Mouse (Mus musculus) liver, embryonic 12.5 days (tissue): ENCODE data around the gene Ltbp1. TPM values are rescaled to one million over a fixed set of nuclear protein-coding genes. Genes with fewer than 3 reads are reported as not detected.
"Not testable (repeated sequence)": the region's sequence is repeated elsewhere in the genome, so short reads cannot be mapped to it uniquely, and the experiment has no call there.

Experiments
- ATAC-seq: fragments of 200-750 bp; cut with Nextera tagmentation; 2 replicates; pipeline ENCODE4 v1.8.0; 2017; ENCODE audit warnings: moderate number of reproducible peaks, mild to moderate bottlenecking, moderate library complexity
- H3K27ac ChIP-seq: fragments of 300-500 bp; sonication (generic); 2 replicates; pipeline ENCODE4 v1.5.1; 2016; ENCODE audit warnings: mild to moderate bottlenecking
- H3K27me3 ChIP-seq: fragments of 300-500 bp; sonication (generic); replicated peaks from 2 replicates; pipeline ENCODE4 v1.6.1; 2016; ENCODE audit warnings: mild to moderate bottlenecking, moderate library complexity
- H3K36me3 ChIP-seq: fragments of 300-500 bp; sonication (generic); 2 replicates; pipeline ENCODE4 v1.6.1; 2016; ENCODE audit warnings: mild to moderate bottlenecking, moderate library complexity
- H3K4me1 ChIP-seq: fragments of 300-500 bp; sonication (generic); 2 replicates; pipeline ENCODE4 v1.6.1; 2016
- H3K4me2 ChIP-seq: fragments of 300-500 bp; sonication (generic); 2 replicates; pipeline ENCODE4 v1.6.1; 2016; ENCODE audit warnings: mild to moderate bottlenecking, moderate library complexity
- H3K4me3 ChIP-seq: fragments of 300-500 bp; sonication (generic); 2 replicates; pipeline ENCODE4 v1.5.1; 2016; ENCODE audit warnings: mild to moderate bottlenecking, moderate library complexity
- H3K9ac ChIP-seq: fragments of 300-500 bp; sonication (generic); 2 replicates; pipeline ENCODE4 v1.6.1; 2016; ENCODE audit warnings: mild to moderate bottlenecking, moderate library complexity
- H3K9me3 ChIP-seq: fragments of 300-500 bp; sonication (generic); replicated peaks from 2 replicates; pipeline ENCODE4 v1.6.1; 2016; ENCODE audit warnings: mild to moderate bottlenecking, moderate library complexity
- WGBS: fragments of 180-500 bp; shearing (Covaris S2); methylation state at CpG from one replicate; pipeline ENCODE4 v1.1.7; 2016; ENCODE audit not compliant: insufficient replicate concordance; 5-methylcytosine and 5-hydroxymethylcytosine counted together
- polyA plus RNA-seq: library from polyadenylated mRNA; unstranded; fragments of >200 nt; fragmentation: Nextera tagmentation; extraction: Ambion mirVana; gene quantifications from 2 replicates; pipeline ENCODE4 v1.2.1, GENCODE M21; 2016

Ltbp1 gene
- polyA plus RNA-seq, 1 experiment from 2014 or later, result 7.4 TPM

GRCm38 (mm10) chr17:75142845-75143244, 137.5 kb downstream of the Ltbp1 start:
- Histone ChIP-seq H3K4me2 (peak overlapping the region; percentile 29), H3K4me1 (peaks cover 26% of the 10 kb centered on the region), H3K27ac (peak overlapping the region; percentile 71; the same call in 1 of the 2 replicates)
- not testable (repeated sequence) for H3K9ac ChIP-seq, H3K36me3 ChIP-seq, H3K27me3 ChIP-seq, H3K4me3 ChIP-seq, H3K9me3 ChIP-seq
- ATAC-seq, result peak; percentile 78
- 9% methylated on average over 7 of the region's 7 CpGs for WGBS

- no peak overlapping the region for H3K4me3 ChIP-seq
- H3K9me3 ChIP-seq, result no peaks in the 10 kb centered on the region
- H3K27me3 ChIP-seq, result no peaks in the 10 kb centered on the region
- 79% methylated on average over 6 of the region's 6 CpGs for WGBS
- H3K9ac ChIP-seq, result no peak overlapping the region
- no peak overlapping the region for H3K4me2 ChIP-seq
- ATAC-seq, result no peak
- peaks cover 26% of the 10 kb centered on the region for H3K4me1 ChIP-seq
- H3K27ac ChIP-seq, result no peak overlapping the region
- no peaks in the 10 kb centered on the region for H3K36me3 ChIP-seq
Measured at GRCm38 (mm10) chr17:75143927-75144326, 138.6 kb downstream of the Ltbp1 start.

- no peaks in the 10 kb centered on the region for H3K9me3 ChIP-seq
- H3K36me3 ChIP-seq, result no peaks in the 10 kb centered on the region
- no peaks in the 10 kb centered on the region for H3K27me3 ChIP-seq
- 63% methylated on average over 4 of the region's 4 CpGs for whole genome bisulfite sequencing
- H3K27ac ChIP-seq, result no peak overlapping the region
- ATAC-seq, result no peak
- H3K4me1 ChIP-seq, result peaks cover 21% of the 10 kb centered on the region
- no peak overlapping the region for H3K4me2 ChIP-seq
- H3K9ac ChIP-seq, result no peak overlapping the region
- H3K4me3 ChIP-seq, result no peak overlapping the region
Measured at GRCm38 (mm10) chr17:75147218-75147617, 141.8 kb downstream of the Ltbp1 start.

GRCm38 (mm10) chr17:75151800-75152199, 146.4 kb downstream of the Ltbp1 start:
- Histone ChIP-seq H3K9me3 (no peaks in the 10 kb centered on the region), H3K36me3 (no peaks in the 10 kb centered on the region), H3K27me3 (no peaks in the 10 kb centered on the region), H3K4me2 (no peak overlapping the region), H3K27ac (no peak overlapping the region), H3K4me1 (no peaks in the 10 kb centered on the region), H3K4me3 (no peak overlapping the region), H3K9ac (no peak overlapping the region)
- no peak for ATAC-seq
- WGBS, result 76% methylated on average over 9 of the region's 9 CpGs

DNA sequence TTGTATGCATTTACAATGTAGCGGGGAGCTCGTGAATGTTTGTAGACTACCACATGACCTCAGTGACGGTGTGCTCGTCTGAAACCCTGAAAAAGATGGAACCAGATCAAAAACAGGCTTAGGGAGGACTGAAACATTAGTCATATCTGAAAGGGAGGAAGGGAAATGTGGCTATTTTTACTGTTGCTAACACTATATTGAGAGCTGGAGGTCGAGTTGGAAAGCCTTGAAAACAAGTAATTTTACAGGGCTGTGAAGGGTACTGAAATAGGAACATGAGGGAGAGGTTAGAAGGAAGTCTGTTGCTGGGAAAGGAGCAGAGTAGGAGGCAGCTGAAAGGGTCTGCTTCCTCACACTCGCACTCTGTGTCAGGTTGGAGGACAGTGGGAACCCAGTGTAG, 147.7 kb downstream of the Ltbp1 start:
- Histone ChIP-seq H3K27me3 (no peaks in the 10 kb centered on the region), H3K9me3 (no peaks in the 10 kb centered on the region), H3K4me2 (no peak overlapping the region), H3K36me3 (no peaks in the 10 kb centered on the region), H3K27ac (no peak overlapping the region), H3K4me1 (0 out of 2 replicates have a peak, but pooled peaks cover under 1% of the 10 kb centered on the region), H3K9ac (no peak overlapping the region), H3K4me3 (no peak overlapping the region)
- 59% methylated on average over 6 of the region's 6 CpGs for WGBS
- no peak for ATAC-seq

GRCm38 (mm10) chr17:75158385-75158784, 153.0 kb downstream of the Ltbp1 start:
- Histone ChIP-seq H3K4me1 (peaks cover 19% of the 10 kb centered on the region), H3K9ac (no peak overlapping the region), H3K36me3 (no peaks in the 10 kb centered on the region), H3K27me3 (no peaks in the 10 kb centered on the region), H3K27ac (no peak overlapping the region), H3K4me2 (no peak overlapping the region), H3K4me3 (no peak overlapping the region), H3K9me3 (no peaks in the 10 kb centered on the region)
- WGBS, result 80% methylated on average over 6 of the region's 6 CpGs
- ATAC-seq, result no peak

DNA sequence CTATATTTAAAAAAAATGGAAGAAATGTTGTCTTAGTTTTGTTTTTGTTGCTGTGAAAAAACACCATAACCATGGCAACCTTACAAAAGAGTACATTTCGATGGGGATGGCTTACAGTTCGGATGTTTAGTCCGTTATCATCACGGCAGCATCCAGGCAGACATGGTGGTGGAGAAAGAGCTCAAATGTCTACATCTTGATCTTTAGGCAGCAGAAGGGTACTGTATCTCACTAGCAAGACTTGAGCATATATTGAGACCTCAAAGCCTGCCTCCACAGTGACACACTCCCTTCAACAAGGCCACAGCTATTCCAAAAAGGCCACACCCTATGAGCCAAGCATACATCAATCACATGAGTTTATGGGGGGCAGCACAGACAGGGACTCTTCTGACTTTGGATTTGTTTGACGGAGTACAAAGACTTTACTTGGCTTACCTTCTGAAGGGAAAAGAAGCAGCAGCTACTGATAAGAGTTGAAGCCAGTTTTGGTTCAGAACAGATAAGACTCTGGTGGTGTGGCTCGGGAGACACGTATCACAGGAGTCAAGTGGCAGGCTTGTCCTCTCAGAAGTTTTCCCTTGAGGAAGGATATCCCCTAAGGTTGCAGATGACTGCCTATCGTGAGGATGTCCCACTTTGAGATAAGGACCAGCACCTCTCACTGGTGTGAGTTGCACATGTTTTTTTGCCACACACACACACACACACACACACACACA, 153.9 kb downstream of the Ltbp1 start:
- WGBS, result 36% methylated on average over 8 of the region's 8 CpGs
- peaks cover 19% of the 10 kb centered on the region for H3K4me1 ChIP-seq
- no peaks in the 10 kb centered on the region for H3K27me3 ChIP-seq
- no peaks in the 10 kb centered on the region for H3K36me3 ChIP-seq
- 0 out of 2 replicates have a peak overlapping the region, but pooled peaks have one; percentile 18 for H3K4me2 ChIP-seq
- no peak overlapping the region for H3K9ac ChIP-seq
- H3K27ac ChIP-seq, result no peak overlapping the region
- peak; percentile 89 for ATAC-seq
- no peak overlapping the region for H3K4me3 ChIP-seq
- H3K9me3 ChIP-seq, result no peaks in the 10 kb centered on the region

DNA sequence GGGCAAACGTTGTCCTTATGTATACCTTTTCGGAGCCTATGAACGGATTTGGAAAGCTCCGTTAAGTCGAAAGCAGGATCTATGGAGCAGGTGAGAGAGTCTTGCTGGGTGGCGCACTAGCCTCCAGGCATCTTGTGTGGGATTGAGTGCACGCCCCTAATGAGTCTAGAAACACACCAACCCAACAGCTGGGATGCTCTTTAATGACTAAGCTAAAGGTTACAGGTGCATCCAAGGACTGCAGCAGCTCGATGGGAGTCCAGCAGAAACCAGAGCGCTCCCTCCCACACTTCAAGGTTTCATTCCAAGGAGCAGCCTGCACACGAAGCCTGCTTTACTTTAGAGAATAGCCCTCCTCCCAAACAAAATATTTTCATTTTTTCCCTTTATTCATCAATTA, 155.7 kb downstream of the Ltbp1 start:
- Histone ChIP-seq H3K4me2 (no peak overlapping the region), H3K4me1 (peaks cover 19% of the 10 kb centered on the region), H3K9me3 (no peaks in the 10 kb centered on the region), H3K4me3 (no peak overlapping the region), H3K27me3 (no peaks in the 10 kb centered on the region), H3K36me3 (no peaks in the 10 kb centered on the region), H3K9ac (no peak overlapping the region), H3K27ac (no peak overlapping the region)
- no peak for ATAC-seq
- WGBS, result 78% methylated on average over 10 of the region's 10 CpGs

DNA sequence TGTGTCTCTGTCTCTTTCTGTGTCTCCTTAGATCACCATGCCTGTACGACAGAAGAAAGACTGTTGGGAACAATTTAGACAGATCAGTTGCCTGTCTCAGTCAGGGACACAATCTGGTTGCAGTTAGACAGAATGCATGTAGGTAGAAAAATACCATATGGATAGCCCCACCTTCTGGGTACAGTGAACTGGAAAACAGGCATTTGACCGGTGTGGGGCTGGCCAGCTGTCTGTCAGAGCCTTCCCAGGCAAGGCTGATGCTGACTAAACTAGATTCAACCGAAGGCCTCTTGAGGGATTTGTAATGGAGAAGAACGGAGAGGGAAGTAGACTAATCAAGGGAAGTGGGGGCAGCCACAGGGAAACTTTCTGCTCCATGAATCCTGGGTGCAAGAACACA, 156.6 kb downstream of the Ltbp1 start:
- no peaks in the 10 kb centered on the region for H3K27me3 ChIP-seq
- no peak overlapping the region for H3K27ac ChIP-seq
- WGBS, result 63% methylated on average over 4 of the region's 4 CpGs
- ATAC-seq, result no peak
- H3K4me3 ChIP-seq, result no peak overlapping the region
- H3K36me3 ChIP-seq, result no peaks in the 10 kb centered on the region
- H3K4me2 ChIP-seq, result no peak overlapping the region
- H3K9me3 ChIP-seq, result no peaks in the 10 kb centered on the region
- peaks cover 19% of the 10 kb centered on the region for H3K4me1 ChIP-seq
- H3K9ac ChIP-seq, result no peak overlapping the region

DNA sequence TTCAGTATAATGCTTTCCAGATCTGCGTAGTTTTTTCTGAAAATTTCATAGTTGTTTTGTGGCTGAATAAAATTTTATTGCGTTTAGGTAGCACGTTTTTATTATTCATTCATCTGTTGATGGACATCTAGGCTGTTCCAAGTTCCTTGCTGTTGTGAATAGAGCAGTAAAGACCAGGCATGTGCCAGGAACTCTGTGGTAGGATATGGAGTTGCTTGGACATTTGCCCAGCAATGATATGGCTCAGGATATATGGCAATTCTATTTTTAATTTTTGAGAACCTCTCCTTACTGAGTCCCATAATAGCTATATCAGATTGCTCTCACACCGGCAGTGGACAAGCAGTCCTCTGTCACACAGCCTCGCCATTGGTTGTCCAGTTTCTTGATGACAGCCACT, 159.2 kb downstream of the Ltbp1 start:
- Histone ChIP-seq H3K9ac (no peak overlapping the region), H3K9me3 (no peaks in the 10 kb centered on the region), H3K4me2 (no peak overlapping the region), H3K27ac (no peak overlapping the region), H3K4me1 (peaks cover 5% of the 10 kb centered on the region), H3K36me3 (no peaks in the 10 kb centered on the region), H3K4me3 (no peak overlapping the region), H3K27me3 (no peaks in the 10 kb centered on the region)
- WGBS, result 65% methylated on average over 5 of the region's 5 CpGs
- ATAC-seq, result no peak

GRCm38 (mm10) chr17:75168572-75169200, 163.3 kb downstream of the Ltbp1 start:
- Histone ChIP-seq H3K9me3 (no peaks in the 10 kb centered on the region), H3K4me3 (no peak overlapping the region), H3K36me3 (no peaks in the 10 kb centered on the region), H3K27ac (no peak overlapping the region), H3K27me3 (no peaks in the 10 kb centered on the region), H3K4me2 (no peak overlapping the region), H3K9ac (no peak overlapping the region), H3K4me1 (no peaks in the 10 kb centered on the region)
- 68% methylated on average over 3 of the region's 3 CpGs for WGBS
- no peak for ATAC-seq

DNA sequence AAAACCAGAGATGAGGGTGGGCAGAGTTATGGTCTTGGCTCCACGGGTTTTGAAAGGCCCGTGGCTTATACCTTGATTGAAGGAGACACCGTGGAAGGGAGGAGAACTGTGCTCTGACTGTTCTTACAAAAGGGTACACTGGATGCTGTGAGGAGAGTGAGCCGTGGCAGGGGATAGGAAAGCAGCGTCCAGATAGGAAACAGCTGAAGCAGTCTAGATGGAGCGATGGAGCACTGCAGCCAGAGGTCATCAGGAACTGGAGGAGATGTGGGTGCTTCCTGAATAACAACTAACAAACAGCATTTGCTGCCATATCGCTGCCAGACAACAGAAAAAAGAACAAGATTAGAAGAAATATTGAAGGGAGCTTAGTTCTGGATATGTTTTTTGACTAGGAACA, 166.3 kb downstream of the Ltbp1 start:
- H3K4me1 ChIP-seq, result no peaks in the 10 kb centered on the region
- H3K27me3 ChIP-seq, result no peaks in the 10 kb centered on the region
- H3K36me3 ChIP-seq, result no peaks in the 10 kb centered on the region
- no peak overlapping the region for H3K9ac ChIP-seq
- 49% methylated on average over 7 of the region's 7 CpGs for WGBS
- no peak for ATAC-seq
- H3K4me2 ChIP-seq, result no peak overlapping the region
- H3K9me3 ChIP-seq, result no peaks in the 10 kb centered on the region
- no peak overlapping the region for H3K4me3 ChIP-seq
- no peak overlapping the region for H3K27ac ChIP-seq
